Mouse (Mus musculus): ENCODE measurements around the gene Znrf4. TPM values are rescaled to one million over a fixed set of nuclear protein-coding genes. Genes with fewer than 3 reads are reported as not detected.
"Not testable (repeated sequence)": the region's sequence is repeated elsewhere in the genome, so short reads cannot be mapped to it uniquely, and the experiment has no call there.

The Znrf4 gene
- polyA plus RNA-seq, 1 experiment from 2014 or later = not detected

GRCm38 (mm10) chr17:56507161-56508068 is 4.8 kb downstream of the Znrf4 start:
- peaks cover 40% of the 10 kb centered on the region for H3K27me3 ChIP-seq
- peak overlapping the region; percentile 93 for H3K27ac ChIP-seq
- H3K4me2 ChIP-seq = peak overlapping the region; percentile 95
- H3K4me1 ChIP-seq = peaks cover 35% of the 10 kb centered on the region
- H3K4me3 ChIP-seq = peak overlapping the region; percentile 60
- 0 out of 2 replicates have a peak, but pooled peaks cover 4% of the 10 kb centered on the region for H3K9me3 ChIP-seq
- peak; percentile 91 for ATAC-seq (ENCODE audit: insufficient number of reproducible peaks, insufficient read depth, low FRiP score, low TSS enrichment, low read depth)
- under 1% methylated on average over 42 of the region's 42 CpGs for WGBS
- peak overlapping the region; percentile 83 for H3K9ac ChIP-seq
- no peaks in the 10 kb centered on the region for H3K36me3 ChIP-seq

DNA sequence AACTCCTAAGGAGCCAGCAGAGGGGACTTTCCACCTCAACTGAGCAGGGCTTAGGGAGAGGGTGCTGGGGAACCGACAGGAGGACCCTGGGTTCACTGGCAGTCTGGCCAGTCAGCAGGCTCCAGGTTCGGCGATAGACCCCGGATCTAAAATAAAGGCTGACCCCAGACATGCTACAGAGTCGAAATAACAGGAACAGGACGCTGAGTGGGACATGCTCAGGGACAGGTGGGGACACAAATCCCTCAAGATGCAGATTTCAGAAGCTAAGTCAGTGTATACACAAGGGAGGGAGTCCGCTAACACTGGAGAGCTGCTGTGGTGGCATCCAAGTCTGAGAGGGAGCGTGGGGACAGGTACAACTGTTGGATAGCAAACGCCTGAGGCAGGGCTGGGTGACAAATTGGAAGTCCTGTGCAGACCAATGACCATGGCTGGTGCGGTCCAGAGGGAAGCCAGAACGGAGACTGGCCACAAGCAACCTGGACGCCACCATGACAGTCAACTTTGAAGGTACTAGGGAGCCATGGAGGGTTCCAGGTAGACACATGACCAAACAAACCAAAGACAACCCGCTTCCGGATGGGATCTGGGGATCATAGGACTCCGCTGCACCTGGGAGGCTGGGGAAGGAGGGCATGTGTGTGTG is 5.7 kb downstream of the Znrf4 start:
- Histone ChIP-seq H3K4me1 (peaks cover 32% of the 10 kb centered on the region), H3K36me3 (no peaks in the 10 kb centered on the region), H3K9me3 (0 out of 2 replicates have a peak, but pooled peaks cover 4% of the 10 kb centered on the region), H3K27me3 (peaks cover 32% of the 10 kb centered on the region), H3K9ac (peak overlapping the region; percentile 83), H3K27ac (no peak overlapping the region), H3K4me2 (peak overlapping the region; percentile 95), H3K4me3 (peak overlapping the region; percentile 60)
- ATAC-seq (ENCODE audit: insufficient number of reproducible peaks, insufficient read depth, low FRiP score, low TSS enrichment, low read depth) = no peak
- WGBS = 53% methylated on average over 15 of the region's 15 CpGs

GRCm38 (mm10) chr17:56505401-56505800 is 6.8 kb downstream of the Znrf4 start:
- Histone ChIP-seq H3K4me2 (no peak overlapping the region), H3K27me3 (peaks cover 20% of the 10 kb centered on the region), H3K4me1 (peaks cover 20% of the 10 kb centered on the region; the same call in 1 of the 2 replicates), H3K36me3 (no peaks in the 10 kb centered on the region), H3K4me3 (no peak overlapping the region), H3K27ac (no peak overlapping the region), H3K9ac (no peak overlapping the region), H3K9me3 (0 out of 2 replicates have a peak, but pooled peaks cover 4% of the 10 kb centered on the region)
- ATAC-seq (ENCODE audit: insufficient number of reproducible peaks, insufficient read depth, low FRiP score, low TSS enrichment, low read depth) = no peak
- 67% methylated on average over 10 of the region's 10 CpGs for whole genome bisulfite sequencing

- 28% methylated on average over 9 of the region's 9 CpGs for WGBS
- H3K4me3 ChIP-seq = no peak overlapping the region
- H3K9me3 ChIP-seq = 0 out of 2 replicates have a peak, but pooled peaks cover 4% of the 10 kb centered on the region
- no peak overlapping the region for H3K4me2 ChIP-seq
- peaks cover 11% of the 10 kb centered on the region; the same call in 1 of the 2 replicates for H3K4me1 ChIP-seq
- no peaks in the 10 kb centered on the region; the same call in 1 of the 2 replicates for H3K27me3 ChIP-seq
- H3K36me3 ChIP-seq = no peaks in the 10 kb centered on the region
- H3K9ac ChIP-seq = no peak overlapping the region
- H3K27ac ChIP-seq = no peak overlapping the region
- ATAC-seq (ENCODE audit: insufficient number of reproducible peaks, insufficient read depth, low FRiP score, low TSS enrichment, low read depth) = no peak
These were observed 9.7 kb downstream of the Znrf4 start for GRCm38 (mm10) chr17:56502526-56502925.

DNA sequence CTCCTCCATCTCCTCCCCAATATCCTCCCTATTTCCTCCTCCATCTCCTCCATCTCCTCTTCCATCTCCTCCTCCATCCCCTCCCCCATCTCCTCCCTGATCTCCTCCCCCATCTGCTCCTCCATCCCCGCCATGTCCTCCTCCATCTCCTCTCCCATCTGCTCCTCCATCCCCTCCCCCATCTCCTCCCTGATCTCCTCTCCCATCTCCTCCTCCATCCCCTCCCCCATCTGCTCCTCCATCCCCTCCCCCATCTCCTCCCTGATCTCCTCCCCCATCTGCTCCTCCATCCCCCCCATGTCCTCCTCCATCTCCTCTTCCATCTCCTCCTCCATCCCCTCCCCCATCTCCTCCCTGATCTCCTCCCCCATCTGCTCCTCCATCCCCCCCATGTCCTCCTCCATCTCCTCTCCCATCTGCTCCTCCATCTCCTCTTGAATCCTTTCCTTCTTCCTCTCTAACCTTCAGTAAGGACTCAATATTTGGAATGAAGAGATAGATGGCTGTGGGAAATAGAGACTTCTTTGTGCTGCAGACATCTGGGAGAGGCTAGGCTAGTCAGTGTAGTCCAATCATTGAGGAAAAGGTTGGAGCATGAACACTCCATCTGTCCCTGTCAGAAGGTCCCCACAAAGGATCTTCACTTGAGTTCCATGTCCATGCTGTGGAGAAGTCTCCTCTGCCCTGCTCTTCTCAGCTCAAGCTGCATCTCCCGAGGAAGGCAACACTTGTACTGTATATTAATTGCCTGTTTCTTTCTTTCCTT is 10.4 kb downstream of the Znrf4 start:
- H3K4me2 ChIP-seq; ATAC-seq (ENCODE audit: insufficient number of reproducible peaks, insufficient read depth, low FRiP score, low TSS enrichment, low read depth); H3K9ac ChIP-seq; H3K4me1 ChIP-seq; H3K27me3 ChIP-seq; H3K4me3 ChIP-seq; H3K36me3 ChIP-seq; H3K9me3 ChIP-seq; H3K27ac ChIP-seq: not testable (repeated sequence)
- 63% methylated on average over 2 of the region's 2 CpGs for WGBS

GRCm38 (mm10) chr17:56499229-56499628 is 13.0 kb downstream of the Znrf4 start:
- Histone ChIP-seq H3K36me3 (no peaks in the 10 kb centered on the region), H3K4me2 (no peak overlapping the region), H3K27me3 (no peaks in the 10 kb centered on the region), H3K4me1 (0 out of 2 replicates have a peak, but pooled peaks cover 3% of the 10 kb centered on the region), H3K27ac (no peak overlapping the region), H3K4me3 (no peak overlapping the region), H3K9ac (no peak overlapping the region), H3K9me3 (peaks cover 31% of the 10 kb centered on the region)
- 81% methylated on average over 5 of the region's 5 CpGs for WGBS
- no peak for ATAC-seq (ENCODE audit: insufficient number of reproducible peaks, insufficient read depth, low FRiP score, low TSS enrichment, low read depth)

DNA sequence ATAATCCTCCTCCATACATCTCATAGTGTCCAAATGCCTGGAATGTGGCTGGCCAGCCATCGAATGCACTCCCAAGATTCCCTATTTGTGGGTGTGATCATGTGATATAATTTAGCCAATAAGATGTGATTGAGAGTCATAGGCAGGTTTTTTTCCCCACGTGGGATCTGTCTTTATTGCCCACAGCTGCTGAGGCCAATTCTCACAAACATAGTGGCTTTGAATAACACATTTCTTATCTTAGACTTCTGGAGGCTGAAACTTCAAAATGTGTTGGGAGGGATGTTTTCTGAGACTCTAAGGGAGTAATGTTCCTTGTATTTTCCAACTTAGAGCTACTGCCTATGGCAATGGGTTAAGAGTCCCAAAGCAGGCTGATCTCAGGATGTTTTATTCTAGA is 17.8 kb downstream of the Znrf4 start:
- Histone ChIP-seq H3K4me2 (no peak overlapping the region), H3K36me3 (no peaks in the 10 kb centered on the region), H3K4me1 (no peaks in the 10 kb centered on the region), H3K4me3 (no peak overlapping the region), H3K27ac (no peak overlapping the region), H3K9me3 (peaks cover 51% of the 10 kb centered on the region), H3K9ac (no peak overlapping the region), H3K27me3 (no peaks in the 10 kb centered on the region)
- no peak for ATAC-seq (ENCODE audit: insufficient number of reproducible peaks, insufficient read depth, low FRiP score, low TSS enrichment, low read depth)
- WGBS = 65% methylated on average over 2 of the region's 2 CpGs

- H3K36me3 ChIP-seq = no peaks in the 10 kb centered on the region
- H3K4me1 ChIP-seq = no peaks in the 10 kb centered on the region
- no peak overlapping the region for H3K9ac ChIP-seq
- H3K27ac ChIP-seq = no peak overlapping the region
- 93% methylated on average over 2 of the region's 2 CpGs for WGBS
- peaks cover 51% of the 10 kb centered on the region for H3K9me3 ChIP-seq
- no peaks in the 10 kb centered on the region for H3K27me3 ChIP-seq
- no peak overlapping the region for H3K4me2 ChIP-seq
- no peak for ATAC-seq (ENCODE audit: insufficient number of reproducible peaks, insufficient read depth, low FRiP score, low TSS enrichment, low read depth)
- no peak overlapping the region for H3K4me3 ChIP-seq
These were observed 18.4 kb downstream of the Znrf4 start for GRCm38 (mm10) chr17:56493841-56494240.

DNA sequence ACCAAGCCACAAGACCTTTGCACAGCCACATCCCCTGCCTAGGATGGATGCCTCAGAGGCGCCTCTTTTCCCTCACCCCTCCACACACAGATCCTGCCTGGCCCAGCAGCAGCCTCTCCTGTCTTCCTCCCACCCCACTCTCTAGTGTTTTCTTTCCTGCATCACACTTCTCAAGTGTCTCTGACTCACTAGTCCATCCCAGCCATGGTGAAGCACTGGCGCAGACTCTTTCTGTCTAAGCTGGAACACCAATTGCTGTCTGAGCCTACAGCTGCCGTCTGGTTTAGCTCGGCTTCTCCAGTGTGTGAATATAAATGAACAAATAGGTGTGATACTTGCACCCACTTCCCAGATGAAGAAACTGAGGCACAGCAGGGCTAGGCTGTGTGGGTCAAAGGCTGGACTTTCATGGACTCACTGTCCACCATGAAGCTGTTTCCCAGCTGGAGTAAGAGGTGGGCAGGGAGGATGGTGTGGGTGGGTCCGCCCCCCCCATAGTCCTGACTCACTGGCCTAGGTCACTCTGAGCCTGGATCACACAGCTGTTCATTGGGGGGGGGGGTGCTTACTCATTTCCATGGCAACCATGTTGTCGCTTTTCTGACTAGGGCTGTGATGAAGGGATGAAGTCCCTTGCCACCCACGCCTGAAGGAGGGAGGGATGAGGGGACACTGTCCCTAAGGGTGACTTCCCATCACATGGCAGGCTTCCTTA is 21.6 kb downstream of the Znrf4 start:
- no peak overlapping the region for H3K27ac ChIP-seq
- no peak overlapping the region for H3K9ac ChIP-seq
- WGBS = 88% methylated on average over 7 of the region's 7 CpGs
- H3K9me3 ChIP-seq = peaks cover 36% of the 10 kb centered on the region
- no peak overlapping the region for H3K4me2 ChIP-seq
- no peaks in the 10 kb centered on the region for H3K27me3 ChIP-seq
- H3K4me1 ChIP-seq = peaks cover 15% of the 10 kb centered on the region
- ATAC-seq (ENCODE audit: insufficient number of reproducible peaks, insufficient read depth, low FRiP score, low TSS enrichment, low read depth) = no peak
- H3K4me3 ChIP-seq = no peak overlapping the region
- H3K36me3 ChIP-seq = no peaks in the 10 kb centered on the region

DNA sequence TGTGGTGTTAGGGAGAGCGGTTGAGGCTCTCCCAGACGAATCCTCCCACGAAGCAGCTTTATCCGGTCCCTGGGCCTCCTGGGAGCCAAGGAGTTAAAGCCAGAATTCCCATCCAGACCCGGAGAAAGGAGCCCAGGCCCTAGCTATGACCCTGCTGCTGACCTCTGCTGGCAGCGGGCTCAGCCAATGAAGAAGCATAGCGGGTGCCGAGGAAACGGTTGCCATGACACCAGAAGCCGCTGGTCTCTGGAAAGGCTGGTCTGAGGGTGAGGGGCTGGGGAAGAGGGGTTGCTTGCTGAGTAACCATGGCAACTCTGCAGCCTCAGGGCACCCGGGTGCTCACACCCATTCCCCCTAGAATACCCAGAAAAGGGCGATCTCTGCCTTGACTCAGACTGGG is 24.2 kb downstream of the Znrf4 start:
- ATAC-seq (ENCODE audit: insufficient number of reproducible peaks, insufficient read depth, low FRiP score, low TSS enrichment, low read depth) = no peak

More for the DNA sequence above, 24.2 kb downstream of the Znrf4 start:
- peak overlapping the region; percentile 40; the same call in 1 of the 2 replicates for H3K9ac ChIP-seq
- no peaks in the 10 kb centered on the region for H3K36me3 ChIP-seq
- H3K4me1 ChIP-seq = peaks cover 15% of the 10 kb centered on the region
- H3K27me3 ChIP-seq = no peaks in the 10 kb centered on the region
- no peak overlapping the region for H3K4me3 ChIP-seq
- 10% methylated on average over 12 of the region's 12 CpGs for WGBS
- 0 out of 2 replicates have a peak overlapping the region, but pooled peaks have one; percentile 28 for H3K27ac ChIP-seq
- peaks cover 12% of the 10 kb centered on the region for H3K9me3 ChIP-seq
- H3K4me2 ChIP-seq = peak overlapping the region; percentile 32
